ENCODE assay signal across 24 mouse cellular contexts in the genomic region with DNA sequence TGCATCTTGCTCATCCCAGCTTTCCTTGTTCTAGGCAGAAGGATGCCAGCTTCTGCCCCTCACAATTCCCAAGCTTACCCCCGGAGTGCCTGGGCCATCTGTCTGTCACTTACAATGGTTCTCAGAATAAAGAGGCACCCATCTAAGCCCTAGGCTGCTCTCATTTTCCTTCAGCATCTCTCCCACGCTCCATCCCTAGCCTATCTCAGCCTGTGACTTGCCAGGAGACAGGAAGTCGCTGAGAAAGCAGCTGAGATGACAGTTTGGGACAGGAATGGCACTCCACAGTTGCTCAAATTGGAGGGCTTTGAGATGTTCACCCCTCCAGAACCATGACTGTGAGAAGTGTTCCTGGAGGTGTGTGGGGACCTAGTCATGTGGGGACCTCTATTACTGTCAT. TPM values are rescaled to one million over a fixed set of nuclear protein-coding genes. Genes with fewer than 3 reads are reported as not detected.
DNase-seq lines count a peak whose midpoint lies in the region; ATAC-seq lines count a peak whose summit lies in the region.
"Had no signal": no experiment of that assay in that cellular context is flagged by ENCODE, and none has a peak within 500 bp of the region (broad histone marks: within the 10 kb centered on the region; RNA-seq: fewer than 3 reads in every experiment).

No protein-coding gene starts in this region.

- no peak overlapping the region for H3K27ac ChIP-seq in hindbrain, embryonic 13.5 days
- H3K27ac ChIP-seq in hindbrain, embryonic 14.5 days = no peak overlapping the region
- H3K27ac ChIP-seq: embryonic facial prominence, embryonic 10.5 days; embryonic facial prominence, embryonic 12.5 days; forebrain, embryonic 13.5 days; forebrain, embryonic 15.5 days had no signal

- H3K4me1 ChIP-seq in hindbrain, embryonic 13.5 days (replicated peaks) = peaks cover 15% of the 10 kb centered on the region
- H3K4me1 ChIP-seq in hindbrain, embryonic 14.5 days (replicated peaks; ENCODE audit: control insufficient read depth, insufficient read depth, low read length) = peaks cover 6% of the 10 kb centered on the region; the same call in 1 of the 2 replicates

- no peak overlapping the region for H3K4me3 ChIP-seq in hindbrain, embryonic 13.5 days
- no peak overlapping the region for H3K4me3 ChIP-seq in hindbrain, embryonic 14.5 days (replicated peaks; ENCODE audit: low read length)
- H3K4me3 ChIP-seq: embryonic facial prominence, embryonic 10.5 days; embryonic facial prominence, embryonic 12.5 days; forebrain, embryonic 13.5 days; forebrain, embryonic 15.5 days had no signal

- WGBS in hindbrain, embryonic 13.5 days = 38% methylated on average over 3 of the region's 3 CpGs
- WGBS in hindbrain, embryonic 14.5 days = 38% methylated on average over 3 of the region's 3 CpGs

- ATAC-seq in frontal cortex, adult (ENCODE audit: low TSS enrichment) = peak; percentile 82; the same call in 1 of the 2 replicates
- no peak for ATAC-seq in hindbrain, embryonic 13.5 days (ENCODE audit: low FRiP score)
- no peak for ATAC-seq in hindbrain, embryonic 14.5 days (ENCODE audit: low FRiP score)
- ATAC-seq: activated CD4-positive, CD25-positive, alpha-beta regulatory T cell, adult 4 months; CD4-positive, CD25-positive, alpha-beta regulatory T cell, adult 4 months; forebrain, embryonic 13.5 days; forebrain, embryonic 15.5 days; Patski had no signal

- peaks cover 42% of the 10 kb centered on the region for H3K27me3 ChIP-seq in hindbrain, embryonic 13.5 days
- H3K27me3 ChIP-seq in hindbrain, embryonic 14.5 days (ENCODE audit: control insufficient read depth, insufficient read depth, low read length) = peaks cover 33% of the 10 kb centered on the region
- H3K27me3 ChIP-seq: Patski had no signal

- no peaks in the 10 kb centered on the region for H3K9me3 ChIP-seq in hindbrain, embryonic 13.5 days
- H3K9me3 ChIP-seq in hindbrain, embryonic 14.5 days (ENCODE audit: control insufficient read depth, low read length) = no peaks in the 10 kb centered on the region
- H3K9me3 ChIP-seq: embryonic facial prominence, embryonic 10.5 days; embryonic facial prominence, embryonic 12.5 days; forebrain, embryonic 13.5 days; forebrain, embryonic 15.5 days; G1E had no signal

- no peaks in the 10 kb centered on the region for H3K36me3 ChIP-seq in hindbrain, embryonic 13.5 days
- H3K36me3 ChIP-seq in hindbrain, embryonic 14.5 days (replicated peaks; ENCODE audit: control insufficient read depth, insufficient read depth) = no peaks in the 10 kb centered on the region
- H3K36me3 ChIP-seq: embryonic facial prominence, embryonic 10.5 days; embryonic facial prominence, embryonic 12.5 days; forebrain, embryonic 15.5 days; G1E had no signal

- H3K4me2 ChIP-seq in hindbrain, embryonic 13.5 days = no peak overlapping the region
- H3K4me2 ChIP-seq in hindbrain, embryonic 14.5 days (replicated peaks) = no peak overlapping the region
- H3K4me2 ChIP-seq: embryonic facial prominence, embryonic 12.5 days; forebrain, embryonic 13.5 days; forebrain, embryonic 15.5 days had no signal

- no peak for DNase-seq in frontal cortex, postnatal 36 days (ENCODE audit: low spot score in 2 of 2)
- no peak for DNase-seq in hindbrain, embryonic 14.5 days (ENCODE audit: low spot score)
- DNase-seq in layer of hippocampus, adult 9-11 months = peak; percentile 52
- DNase-seq in layer of hippocampus, adult 9-10 months (ENCODE audit: low spot score) = no peak
- DNase-seq in brain, adult 2 months (ENCODE audit: low read depth, low spot score) = peak; percentile 67
- DNase-seq in adrenal gland, postnatal 36 days = no peak
- DNase-seq: adrenal gland, adult 8-10 months; adrenal gland, postnatal 14 days; B cell, adult 2 months; cerebellum, adult 11-12 months; cerebellum, adult 2 months; cerebellum, adult 9-10 months; cerebellum, postnatal 10 days; cerebellum, postnatal 25 days had no signal

- H3K9ac ChIP-seq in hindbrain, embryonic 13.5 days = 0 out of 2 replicates have a peak overlapping the region, but pooled peaks have one; percentile 19
- H3K9ac ChIP-seq in hindbrain, embryonic 14.5 days = no peak overlapping the region
- H3K9ac ChIP-seq: embryonic facial prominence, embryonic 12.5 days; forebrain, embryonic 13.5 days; forebrain, embryonic 15.5 days had no signal

RNA-seq across cellular contexts. Expression of a gene that starts 1.6 kb away (rescaled TPM):
- polyA plus RNA-seq in hindbrain, embryonic 13.5 days (2015; fragmentation: Nextera tagmentation; extraction: Ambion mirVana) = 2.7 and 3.5 TPM in 2 replicates
- 2.6 and 3.5 TPM in 2 replicates for polyA plus RNA-seq in hindbrain, embryonic 14.5 days (2014; fragmentation: Nextera tagmentation; extraction: Ambion mirVana)
- 1 to 10 TPM; 3.8 to 6.7 TPM for total RNA-seq in adrenal gland, postnatal 36 days (2021)
- polyA plus RNA-seq: CD4-positive, CD25-positive, alpha-beta regulatory T cell, adult 4 months had no signal

RNA-seq across cellular contexts. Expression of a gene that starts 39.8 kb away (rescaled TPM):
- 0.39 and 0.65 TPM in 2 replicates for polyA plus RNA-seq in hindbrain, embryonic 13.5 days (2015; fragmentation: Nextera tagmentation; extraction: Ambion mirVana)
- 0.20 and 0.33 TPM in 2 replicates for polyA plus RNA-seq in hindbrain, embryonic 14.5 days (2014; fragmentation: Nextera tagmentation; extraction: Ambion mirVana)
- 1 to 10 TPM; 1.7 to 2.2 TPM for total RNA-seq in adrenal gland, postnatal 36 days (2021)
- polyA plus RNA-seq: CD4-positive, CD25-positive, alpha-beta regulatory T cell, adult 4 months; forebrain, embryonic 13.5 days; G1E had no signal

RNA-seq across cellular contexts. Expression of a gene that starts 41.0 kb away (rescaled TPM):
- 7.2 and 7.7 TPM in 2 replicates for polyA plus RNA-seq in hindbrain, embryonic 13.5 days (2015; fragmentation: Nextera tagmentation; extraction: Ambion mirVana)
- 15.5 and 19.5 TPM in 2 replicates for polyA plus RNA-seq in hindbrain, embryonic 14.5 days (2014; fragmentation: Nextera tagmentation; extraction: Ambion mirVana)
- 10 to 100 TPM; 63.3 to 69.0 TPM for total RNA-seq in adrenal gland, postnatal 36 days (2021)
- polyA plus RNA-seq: CD4-positive, CD25-positive, alpha-beta regulatory T cell, adult 4 months had no signal

Comparison
In these comparisons a context has a peak if more than half of its experiments do, and no peak if none do; other contexts are left out.
1. DNase-seq: peak in layer of hippocampus, adult 9-11 months (single experiment) and brain, adult 2 months (single experiment); none in frontal cortex, postnatal 36 days (0 of 2), hindbrain, embryonic 14.5 days (single experiment), layer of hippocampus, adult 9-10 months (single experiment) and adrenal gland, postnatal 36 days (0 of 2).